Mouse (Mus musculus): ENCODE results near the gene Mars. TPM values are rescaled to one million over a fixed set of nuclear protein-coding genes. Genes with fewer than 3 reads are reported as not detected.
A peak's percentile ranks its signal among the peaks of the same experiment; 100 is the strongest.

The Mars gene
- polyA plus RNA-seq, 1 experiment from 2014 or later, result 117 TPM

GRCm38 (mm10) chr10:127339683-127340576, 28.3 kb upstream of the Mars start:
- ATAC-seq (ENCODE audit: low read depth), result no peak
- WGBS, result under 1% methylated on average over 39 of the region's 42 CpGs
- Histone ChIP-seq H3K4me3 (ENCODE audit: low read depth, low read length) (peak overlapping the region; percentile 28), H3K27ac (ENCODE audit: low read depth, low read length) (peak overlapping the region; percentile 12; the same call in 1 of the 2 replicates), H3K4me1 (ENCODE audit: control insufficient read depth, insufficient read depth, low read length) (peaks cover 10% of the 10 kb centered on the region), H3K9me3 (ENCODE audit: control insufficient read depth, low read length) (no peaks in the 10 kb centered on the region), H3K27me3 (ENCODE audit: control insufficient read depth, insufficient read depth, low read length) (peaks cover 6% of the 10 kb centered on the region), H3K4me2 (ENCODE audit: low read depth, low read length) (peak overlapping the region; percentile 55), H3K36me3 (ENCODE audit: control insufficient read depth, insufficient read depth, low read length) (no peaks in the 10 kb centered on the region), H3K9ac (replicated peaks; ENCODE audit: low read depth, low read length) (no peak overlapping the region)

- H3K4me1 ChIP-seq (ENCODE audit: control insufficient read depth, insufficient read depth, low read length), result peaks cover 10% of the 10 kb centered on the region
- H3K27ac ChIP-seq (ENCODE audit: low read depth, low read length), result peak overlapping the region; percentile 12; the same call in 1 of the 2 replicates
- ATAC-seq (ENCODE audit: low read depth), result peak; percentile 80; the same call in 1 of the 2 replicates
- H3K36me3 ChIP-seq (ENCODE audit: control insufficient read depth, insufficient read depth, low read length), result no peaks in the 10 kb centered on the region
- WGBS, result under 1% methylated on average over 30 of the region's 31 CpGs
- no peak overlapping the region for H3K9ac ChIP-seq (replicated peaks; ENCODE audit: low read depth, low read length)
- H3K4me2 ChIP-seq (ENCODE audit: low read depth, low read length), result peak overlapping the region; percentile 55
- H3K9me3 ChIP-seq (ENCODE audit: control insufficient read depth, low read length), result no peaks in the 10 kb centered on the region
- H3K27me3 ChIP-seq (ENCODE audit: control insufficient read depth, insufficient read depth, low read length), result peaks cover 6% of the 10 kb centered on the region
- H3K4me3 ChIP-seq (ENCODE audit: low read depth, low read length), result peak overlapping the region; percentile 28
Observed at GRCm38 (mm10) chr10:127338930-127339682, 27.5 kb upstream of the Mars start.

GRCm38 (mm10) chr10:127337536-127338099, 26.0 kb upstream of the Mars start:
- WGBS, result 80% methylated on average over 6 of the region's 6 CpGs
- Histone ChIP-seq H3K4me1 (ENCODE audit: control insufficient read depth, insufficient read depth, low read length) (peaks cover 10% of the 10 kb centered on the region), H3K9ac (replicated peaks; ENCODE audit: low read depth, low read length) (no peak overlapping the region)

GRCm38 (mm10) chr10:127336952-127337351, 25.4 kb upstream of the Mars start:
- Histone ChIP-seq H3K4me3 (ENCODE audit: low read depth, low read length) (no peak overlapping the region), H3K9ac (replicated peaks; ENCODE audit: low read depth, low read length) (no peak overlapping the region), H3K36me3 (ENCODE audit: control insufficient read depth, insufficient read depth, low read length) (no peaks in the 10 kb centered on the region), H3K27ac (ENCODE audit: low read depth, low read length) (no peak overlapping the region), H3K27me3 (ENCODE audit: control insufficient read depth, insufficient read depth, low read length) (peaks cover 6% of the 10 kb centered on the region), H3K9me3 (ENCODE audit: control insufficient read depth, low read length) (no peaks in the 10 kb centered on the region), H3K4me1 (ENCODE audit: control insufficient read depth, insufficient read depth, low read length) (peaks cover 10% of the 10 kb centered on the region), H3K4me2 (ENCODE audit: low read depth, low read length) (no peak overlapping the region)
- 77% methylated on average over 5 of the region's 5 CpGs for WGBS
- no peak for ATAC-seq (ENCODE audit: low read depth)

More at GRCm38 (mm10) chr10:127337536-127338099, 26.0 kb upstream of the Mars start:
- Histone ChIP-seq H3K27me3 (ENCODE audit: control insufficient read depth, insufficient read depth, low read length) (peaks cover 6% of the 10 kb centered on the region), H3K36me3 (ENCODE audit: control insufficient read depth, insufficient read depth, low read length) (no peaks in the 10 kb centered on the region), H3K27ac (ENCODE audit: low read depth, low read length) (no peak overlapping the region), H3K4me2 (ENCODE audit: low read depth, low read length) (no peak overlapping the region), H3K9me3 (ENCODE audit: control insufficient read depth, low read length) (no peaks in the 10 kb centered on the region), H3K4me3 (ENCODE audit: low read depth, low read length) (no peak overlapping the region)
- no peak for ATAC-seq (ENCODE audit: low read depth)

- no peak for ATAC-seq (ENCODE audit: low read depth)
- Histone ChIP-seq H3K27ac (ENCODE audit: low read depth, low read length) (no peak overlapping the region), H3K9ac (replicated peaks; ENCODE audit: low read depth, low read length) (no peak overlapping the region), H3K27me3 (ENCODE audit: control insufficient read depth, insufficient read depth, low read length) (peaks cover 2% of the 10 kb centered on the region; the same call in 1 of the 2 replicates), H3K4me3 (ENCODE audit: low read depth, low read length) (no peak overlapping the region), H3K4me2 (ENCODE audit: low read depth, low read length) (no peak overlapping the region), H3K9me3 (ENCODE audit: control insufficient read depth, low read length) (no peaks in the 10 kb centered on the region), H3K36me3 (ENCODE audit: control insufficient read depth, insufficient read depth, low read length) (no peaks in the 10 kb centered on the region), H3K4me1 (ENCODE audit: control insufficient read depth, insufficient read depth, low read length) (peaks cover 5% of the 10 kb centered on the region)
- WGBS, result 81% methylated on average over 1 of the region's 1 CpGs
Observed at GRCm38 (mm10) chr10:127335271-127335670, 23.7 kb upstream of the Mars start.

- Histone ChIP-seq H3K27ac (ENCODE audit: low read depth, low read length) (no peak overlapping the region), H3K9me3 (ENCODE audit: control insufficient read depth, low read length) (no peaks in the 10 kb centered on the region), H3K36me3 (ENCODE audit: control insufficient read depth, insufficient read depth, low read length) (no peaks in the 10 kb centered on the region), H3K27me3 (ENCODE audit: control insufficient read depth, insufficient read depth, low read length) (no peaks in the 10 kb centered on the region), H3K4me2 (ENCODE audit: low read depth, low read length) (no peak overlapping the region), H3K4me3 (ENCODE audit: low read depth, low read length) (no peak overlapping the region), H3K4me1 (ENCODE audit: control insufficient read depth, insufficient read depth, low read length) (no peaks in the 10 kb centered on the region), H3K9ac (replicated peaks; ENCODE audit: low read depth, low read length) (no peak overlapping the region)
- ATAC-seq (ENCODE audit: low read depth), result no peak
- WGBS, result 78% methylated on average over 5 of the region's 5 CpGs
Observed at GRCm38 (mm10) chr10:127333152-127333551, 21.6 kb upstream of the Mars start.

GRCm38 (mm10) chr10:127332211-127332874, 20.8 kb upstream of the Mars start:
- Histone ChIP-seq H3K27ac (ENCODE audit: low read depth, low read length) (no peak overlapping the region), H3K27me3 (ENCODE audit: control insufficient read depth, insufficient read depth, low read length) (peaks cover 2% of the 10 kb centered on the region; the same call in 1 of the 2 replicates), H3K4me2 (ENCODE audit: low read depth, low read length) (no peak overlapping the region), H3K4me3 (ENCODE audit: low read depth, low read length) (no peak overlapping the region), H3K9me3 (ENCODE audit: control insufficient read depth, low read length) (no peaks in the 10 kb centered on the region), H3K4me1 (ENCODE audit: control insufficient read depth, insufficient read depth, low read length) (no peaks in the 10 kb centered on the region), H3K9ac (replicated peaks; ENCODE audit: low read depth, low read length) (no peak overlapping the region; the same call in 1 of the 2 replicates), H3K36me3 (ENCODE audit: control insufficient read depth, insufficient read depth, low read length) (no peaks in the 10 kb centered on the region)
- WGBS, result 34% methylated on average over 31 of the region's 31 CpGs
- no peak for ATAC-seq (ENCODE audit: low read depth)

GRCm38 (mm10) chr10:127330212-127330611, 18.6 kb upstream of the Mars start:
- WGBS, result 84% methylated on average over 7 of the region's 7 CpGs
- Histone ChIP-seq H3K36me3 (ENCODE audit: control insufficient read depth, insufficient read depth, low read length) (no peaks in the 10 kb centered on the region), H3K9me3 (ENCODE audit: control insufficient read depth, low read length) (no peaks in the 10 kb centered on the region), H3K4me2 (ENCODE audit: low read depth, low read length) (no peak overlapping the region), H3K9ac (replicated peaks; ENCODE audit: low read depth, low read length) (no peak overlapping the region), H3K4me1 (ENCODE audit: control insufficient read depth, insufficient read depth, low read length) (peaks cover 10% of the 10 kb centered on the region; the same call in 1 of the 2 replicates), H3K27ac (ENCODE audit: low read depth, low read length) (no peak overlapping the region), H3K4me3 (ENCODE audit: low read depth, low read length) (no peak overlapping the region), H3K27me3 (ENCODE audit: control insufficient read depth, insufficient read depth, low read length) (peaks cover 20% of the 10 kb centered on the region)
- ATAC-seq (ENCODE audit: low read depth), result no peak

All from neural tube, embryonic 14.5 days (tissue).